Mouse (Mus musculus): Measurements from ENCODE around the gene Klhl18. TPM values are rescaled to one million over a fixed set of nuclear protein-coding genes. Genes with fewer than 3 reads are reported as not detected.
"Not testable (repeated sequence)": the region's sequence is repeated elsewhere in the genome, so short reads cannot be mapped to it uniquely, and the experiment has no call there.

Klhl18 gene
- polyA plus RNA-seq, 1 experiment from 2014 or later = 9.4 TPM

- Histone ChIP-seq H3K27me3 (replicated peaks; ENCODE audit: control insufficient read depth, insufficient read depth, low read length) (no peaks in the 10 kb centered on the region), H3K4me1 (ENCODE audit: control insufficient read depth, insufficient read depth, low read length) (peaks cover 10% of the 10 kb centered on the region), H3K36me3 (ENCODE audit: control insufficient read depth, insufficient read depth, low read length) (no peaks in the 10 kb centered on the region), H3K9me3 (ENCODE audit: control insufficient read depth, low read length) (no peaks in the 10 kb centered on the region), H3K4me2 (ENCODE audit: low read depth, low read length) (no peak overlapping the region), H3K4me3 (ENCODE audit: low read depth, low read length) (no peak overlapping the region), H3K9ac (ENCODE audit: low read depth, low read length) (no peak overlapping the region), H3K27ac (replicated peaks; ENCODE audit: low read depth, low read length) (no peak overlapping the region)
- no peak for ATAC-seq (ENCODE audit: low read depth)
- peak; percentile 83 for DNase-seq (ENCODE audit: low spot score)
- 34% methylated on average over 6 of the region's 6 CpGs for WGBS
Observed at GRCm38 (mm10) chr9:110410908-110411887, 65.3 kb downstream of the Klhl18 start.

- Histone ChIP-seq H3K9ac (ENCODE audit: low read depth, low read length) (peak within 1 kb of the TSS; percentile 93), H3K27me3 (replicated peaks; ENCODE audit: control insufficient read depth, insufficient read depth, low read length) (no peaks in the 10 kb centered on the region), H3K4me3 (ENCODE audit: low read depth, low read length) (peak within 1 kb of the TSS; percentile 83), H3K36me3 (ENCODE audit: control insufficient read depth, insufficient read depth, low read length) (0 out of 2 replicates have a peak, but pooled peaks cover 4% of the 10 kb centered on the region), H3K4me1 (ENCODE audit: control insufficient read depth, insufficient read depth, low read length) (peaks cover 10% of the 10 kb centered on the region), H3K4me2 (ENCODE audit: low read depth, low read length) (peak within 1 kb of the TSS; percentile 89), H3K9me3 (ENCODE audit: control insufficient read depth, low read length) (no peaks in the 10 kb centered on the region), H3K27ac (replicated peaks; ENCODE audit: low read depth, low read length) (peak within 1 kb of the TSS; percentile 88)
- under 1% methylated on average over 22 of the region's 39 CpGs for WGBS
- peak; percentile 99 for DNase-seq (ENCODE audit: low spot score)
- ATAC-seq (ENCODE audit: low read depth) = peak; percentile 97
Observed at GRCm38 (mm10) chr9:110408099-110408773, 68.3 kb downstream of the Klhl18 start, which contains the start of gene Ptpn23. Gene Ptpn23, minus strand, starts transcription at chr9:110408213.

GRCm38 (mm10) chr9:110407311-110408098, 69.0 kb downstream of the Klhl18 start:
- Histone ChIP-seq H3K9ac (ENCODE audit: low read depth, low read length) (peak overlapping the region; percentile 93), H3K4me1 (ENCODE audit: control insufficient read depth, insufficient read depth, low read length) (peaks cover 10% of the 10 kb centered on the region), H3K4me2 (ENCODE audit: low read depth, low read length) (peak overlapping the region; percentile 89), H3K27ac (replicated peaks; ENCODE audit: low read depth, low read length) (peak overlapping the region; percentile 76; the same call in 1 of the 2 replicates), H3K27me3 (replicated peaks; ENCODE audit: control insufficient read depth, insufficient read depth, low read length) (no peaks in the 10 kb centered on the region), H3K4me3 (ENCODE audit: low read depth, low read length) (peak overlapping the region; percentile 83), H3K9me3 (ENCODE audit: control insufficient read depth, low read length) (no peaks in the 10 kb centered on the region), H3K36me3 (ENCODE audit: control insufficient read depth, insufficient read depth, low read length) (0 out of 2 replicates have a peak, but pooled peaks cover 4% of the 10 kb centered on the region)
- DNase-seq (ENCODE audit: low spot score) = peak; percentile 35
- ATAC-seq (ENCODE audit: low read depth) = peak; percentile 50
- WGBS = 1% methylated on average over 29 of the region's 41 CpGs

- not testable (repeated sequence) for H3K4me3 ChIP-seq (ENCODE audit: low read depth, low read length); DNase-seq (ENCODE audit: low spot score); H3K4me2 ChIP-seq (ENCODE audit: low read depth, low read length); H3K36me3 ChIP-seq (ENCODE audit: control insufficient read depth, insufficient read depth, low read length); H3K9ac ChIP-seq (ENCODE audit: low read depth, low read length); H3K4me1 ChIP-seq (ENCODE audit: control insufficient read depth, insufficient read depth, low read length); H3K27me3 ChIP-seq (replicated peaks; ENCODE audit: control insufficient read depth, insufficient read depth, low read length); ATAC-seq (ENCODE audit: low read depth); H3K27ac ChIP-seq (replicated peaks; ENCODE audit: low read depth, low read length); H3K9me3 ChIP-seq (ENCODE audit: control insufficient read depth, low read length)
- WGBS = 90% methylated on average over 4 of the region's 4 CpGs
Observed at GRCm38 (mm10) chr9:110403240-110403639, 73.3 kb downstream of the Klhl18 start.

GRCm38 (mm10) chr9:110402731-110403130, 73.8 kb downstream of the Klhl18 start:
- Histone ChIP-seq H3K36me3 (ENCODE audit: control insufficient read depth, insufficient read depth, low read length) (peaks cover 12% of the 10 kb centered on the region), H3K4me2 (ENCODE audit: low read depth, low read length) (no peak overlapping the region), H3K9ac (ENCODE audit: low read depth, low read length) (no peak overlapping the region), H3K4me3 (ENCODE audit: low read depth, low read length) (no peak overlapping the region), H3K4me1 (ENCODE audit: control insufficient read depth, insufficient read depth, low read length) (peaks cover 7% of the 10 kb centered on the region), H3K27ac (replicated peaks; ENCODE audit: low read depth, low read length) (no peak overlapping the region), H3K27me3 (replicated peaks; ENCODE audit: control insufficient read depth, insufficient read depth, low read length) (no peaks in the 10 kb centered on the region), H3K9me3 (ENCODE audit: control insufficient read depth, low read length) (no peaks in the 10 kb centered on the region)
- 95% methylated on average over 2 of the region's 2 CpGs for WGBS
- no peak for DNase-seq (ENCODE audit: low spot score)
- no peak for ATAC-seq (ENCODE audit: low read depth)

- Histone ChIP-seq H3K9ac (ENCODE audit: low read depth, low read length) (no peak overlapping the region), H3K27ac (replicated peaks; ENCODE audit: low read depth, low read length) (no peak overlapping the region), H3K4me2 (ENCODE audit: low read depth, low read length) (no peak overlapping the region), H3K4me1 (ENCODE audit: control insufficient read depth, insufficient read depth, low read length) (no peaks in the 10 kb centered on the region), H3K36me3 (ENCODE audit: control insufficient read depth, insufficient read depth, low read length) (peaks cover 31% of the 10 kb centered on the region), H3K9me3 (ENCODE audit: control insufficient read depth, low read length) (no peaks in the 10 kb centered on the region), H3K4me3 (ENCODE audit: low read depth, low read length) (no peak overlapping the region), H3K27me3 (replicated peaks; ENCODE audit: control insufficient read depth, insufficient read depth, low read length) (no peaks in the 10 kb centered on the region)
- DNase-seq (ENCODE audit: low spot score) (no peak), ATAC-seq (ENCODE audit: low read depth) (no peak)
- 79% methylated on average over 5 of the region's 5 CpGs for WGBS
Observed at GRCm38 (mm10) chr9:110400650-110401049, 75.8 kb downstream of the Klhl18 start.

GRCm38 (mm10) chr9:110393295-110393694, 83.2 kb downstream of the Klhl18 start:
- H3K4me3 ChIP-seq (ENCODE audit: low read depth, low read length) = no peak overlapping the region
- H3K27ac ChIP-seq (replicated peaks; ENCODE audit: low read depth, low read length) = no peak overlapping the region
- no peak for ATAC-seq (ENCODE audit: low read depth)
- H3K4me1 ChIP-seq (ENCODE audit: control insufficient read depth, insufficient read depth, low read length) = no peaks in the 10 kb centered on the region
- H3K27me3 ChIP-seq (replicated peaks; ENCODE audit: control insufficient read depth, insufficient read depth, low read length) = no peaks in the 10 kb centered on the region
- whole genome bisulfite sequencing = 88% methylated on average over 4 of the region's 4 CpGs
- H3K4me2 ChIP-seq (ENCODE audit: low read depth, low read length) = no peak overlapping the region
- DNase-seq (ENCODE audit: low spot score) = no peak
- H3K9me3 ChIP-seq (ENCODE audit: control insufficient read depth, low read length) = no peaks in the 10 kb centered on the region
- H3K9ac ChIP-seq (ENCODE audit: low read depth, low read length) = no peak overlapping the region
- peaks cover 91% of the 10 kb centered on the region for H3K36me3 ChIP-seq (ENCODE audit: control insufficient read depth, insufficient read depth, low read length)

GRCm38 (mm10) chr9:110390843-110391242, 85.7 kb downstream of the Klhl18 start:
- 94% methylated on average over 3 of the region's 3 CpGs for WGBS
- H3K4me3 ChIP-seq (ENCODE audit: low read depth, low read length) = no peak overlapping the region
- H3K36me3 ChIP-seq (ENCODE audit: control insufficient read depth, insufficient read depth, low read length) = peaks cover 94% of the 10 kb centered on the region
- no peaks in the 10 kb centered on the region for H3K27me3 ChIP-seq (replicated peaks; ENCODE audit: control insufficient read depth, insufficient read depth, low read length)
- ATAC-seq (ENCODE audit: low read depth) (no peak), DNase-seq (ENCODE audit: low spot score) (no peak)
- H3K4me1 ChIP-seq (ENCODE audit: control insufficient read depth, insufficient read depth, low read length) = no peaks in the 10 kb centered on the region
- no peak overlapping the region for H3K4me2 ChIP-seq (ENCODE audit: low read depth, low read length)
- no peak overlapping the region for H3K27ac ChIP-seq (replicated peaks; ENCODE audit: low read depth, low read length)
- H3K9me3 ChIP-seq (ENCODE audit: control insufficient read depth, low read length) = no peaks in the 10 kb centered on the region
- H3K9ac ChIP-seq (ENCODE audit: low read depth, low read length) = no peak overlapping the region
